8 mouse cellular contexts compared by ENCODE assay signal in genomic region chr16:33892539-33892938, GRCm38 (mm10).
A peak's percentile ranks its signal among the peaks of the same experiment; 100 is the strongest.
DNase-seq lines count a peak whose midpoint lies in the region; ATAC-seq and TF ChIP-seq lines count a peak whose summit lies in the region.
"Had no signal": no experiment of that assay in that cellular context is flagged by ENCODE, and none has a peak within 500 bp of the region (broad histone marks: within the 10 kb centered on the region; RNA-seq: fewer than 3 reads in every experiment).

No protein-coding gene starts in this region.

- peaks cover 34% of the 10 kb centered on the region for H3K4me1 ChIP-seq in intestine, embryonic 14.5 days (replicated peaks; ENCODE audit: control insufficient read depth, insufficient read depth, low read length)
- 0 out of 2 replicates have a peak, but pooled peaks cover 5% of the 10 kb centered on the region for H3K4me1 ChIP-seq in lung, adult 2 months (ENCODE audit: control insufficient read depth, insufficient read depth, low read length)
- peaks cover 12% of the 10 kb centered on the region for H3K4me1 ChIP-seq in midbrain, embryonic 13.5 days (replicated peaks)

- 49% methylated on average over 6 of the region's 6 CpGs for WGBS in intestine, embryonic 14.5 days
- 26% methylated on average over 6 of the region's 6 CpGs for WGBS in lung, adult 2 months
- 58% methylated on average over 6 of the region's 6 CpGs for WGBS in midbrain, embryonic 13.5 days

- H3K4me2 ChIP-seq in intestine, embryonic 14.5 days (ENCODE audit: low read length) = peak overlapping the region; percentile 40; the same call in 1 of the 2 replicates
- no peak overlapping the region for H3K4me2 ChIP-seq in midbrain, embryonic 13.5 days (replicated peaks)
- H3K4me2 ChIP-seq: forebrain, embryonic 13.5 days had no signal

- TF ChIP-seq POLR2A in lung, adult 2 months (IDR thresholded peaks at IDR 0.05; ENCODE audit: borderline replicate concordance, extremely low read depth, low read depth, low read length) = no peak

- no peak overlapping the region for H3K4me3 ChIP-seq in intestine, embryonic 14.5 days (ENCODE audit: low read depth, low read length)
- peak overlapping the region; percentile 15 for H3K4me3 ChIP-seq in lung, adult 2 months (replicated peaks; ENCODE audit: extremely low read depth, low read depth, low read length)
- no peak overlapping the region for H3K4me3 ChIP-seq in midbrain, embryonic 13.5 days (replicated peaks)
- H3K4me3 ChIP-seq: forebrain, embryonic 13.5 days had no signal

- H3K27ac ChIP-seq in intestine, embryonic 14.5 days (ENCODE audit: low read depth) = peak overlapping the region; percentile 69; the same call in 1 of the 2 replicates
- H3K27ac ChIP-seq in midbrain, embryonic 13.5 days = no peak overlapping the region
- H3K27ac ChIP-seq: forebrain, embryonic 13.5 days had no signal

- no peak overlapping the region for H3K9ac ChIP-seq in intestine, embryonic 14.5 days (ENCODE audit: low read length)
- no peak overlapping the region for H3K9ac ChIP-seq in midbrain, embryonic 13.5 days (replicated peaks)
- H3K9ac ChIP-seq: forebrain, embryonic 13.5 days had no signal

- no peaks in the 10 kb centered on the region for H3K36me3 ChIP-seq in intestine, embryonic 14.5 days (ENCODE audit: control insufficient read depth, insufficient read depth, low read length)
- no peaks in the 10 kb centered on the region for H3K36me3 ChIP-seq in midbrain, embryonic 13.5 days

- ATAC-seq in intestine, embryonic 14.5 days (replicated peaks; ENCODE audit: low FRiP score, low TSS enrichment, low read depth) = no peak
- no peak for ATAC-seq in midbrain, embryonic 13.5 days
- ATAC-seq: forebrain, embryonic 13.5 days had no signal

- H3K9me3 ChIP-seq in intestine, embryonic 14.5 days (ENCODE audit: control insufficient read depth, low read length) = no peaks in the 10 kb centered on the region
- no peaks in the 10 kb centered on the region for H3K9me3 ChIP-seq in midbrain, embryonic 13.5 days
- H3K9me3 ChIP-seq: forebrain, embryonic 13.5 days had no signal

- no peak for TF ChIP-seq CTCF in lung, adult 2 months (IDR thresholded peaks at IDR 0.05; ENCODE audit: insufficient read depth, low read length)

- H3K27me3 ChIP-seq in intestine, embryonic 14.5 days (replicated peaks; ENCODE audit: control insufficient read depth, insufficient read depth, low read length) = no peaks in the 10 kb centered on the region
- H3K27me3 ChIP-seq in midbrain, embryonic 13.5 days = no peaks in the 10 kb centered on the region
- H3K27me3 ChIP-seq: forebrain, embryonic 13.5 days had no signal

- DNase-seq in NIH3T3 (ENCODE audit: low read depth) = peak; percentile 54
- DNase-seq in adrenal gland, postnatal 25 days = peak; percentile 48
- DNase-seq in intestine, embryonic 14.5 days (ENCODE audit: low spot score) = no peak
- DNase-seq in lung, adult 2 months = peak; percentile 46
- DNase-seq in left cerebral cortex, adult 9 months (ENCODE audit: low spot score in 2 of 2) = no peak
- no peak for DNase-seq in thymus, postnatal 10 days (ENCODE audit: low spot score in 2 of 2)

Comparison
In these comparisons a context has a peak if more than half of its experiments do, and no peak if none do; other contexts are left out.
1. DNase-seq: peak in NIH3T3 (single experiment), adrenal gland, postnatal 25 days (single experiment) and lung, adult 2 months (single experiment); none in intestine, embryonic 14.5 days (single experiment), left cerebral cortex, adult 9 months (0 of 2) and thymus, postnatal 10 days (0 of 2).